Mouse (Mus musculus) inflammation-experienced regulatory T-cells (primary cell): Measurements from ENCODE around the gene Olfr625-ps1. TPM values are rescaled to one million over a fixed set of nuclear protein-coding genes. Genes with fewer than 3 reads are reported as not detected.

Source experiments
- polyA plus RNA-seq, 2 experiments: library from polyadenylated mRNA; unstranded; fragments of 100-300 nt; shearing (Covaris generic); gene quantifications; one replicate each; pipeline ENCODE4 v1.2.1; 2017

Gene Olfr625-ps1
- polyA plus RNA-seq = not detected

GRCm38 (mm10) chr7:103682420-103682819, at the start of gene Olfr625-ps1:
Olfr625-ps1 (plus strand) TSS chr7:103682720.

DNA sequence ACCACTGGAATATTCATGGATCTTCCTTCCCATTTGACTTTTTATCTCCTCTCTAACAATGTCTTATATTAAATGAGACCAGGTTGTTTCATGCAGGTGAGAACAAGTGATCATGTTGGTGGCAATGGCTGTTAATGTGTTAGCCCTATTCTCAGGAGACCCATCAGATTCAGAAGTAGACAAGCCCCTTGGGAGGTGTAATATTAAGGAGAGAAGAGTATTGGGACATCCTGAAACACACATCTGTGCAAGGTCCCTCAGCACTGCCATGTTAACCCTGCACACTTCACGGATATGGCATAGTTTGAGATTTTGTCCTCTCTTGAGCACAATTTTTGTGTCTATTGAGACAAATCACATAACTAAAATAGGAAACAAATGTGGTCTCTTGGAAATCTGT, 39.9 kb upstream of the Olfr625-ps1 start, which contains the start of gene Olfr622:
TSS of gene Olfr622 (minus strand) at position 101 of the 400 bp plus-strand sequence.

GRCm38 (mm10) chr7:103663598-103663997, 18.9 kb upstream of the Olfr625-ps1 start, which contains the start of gene Olfr623:
Olfr623 (minus strand) TSS chr7:103663698.

GRCm38 (mm10) chr7:103671091-103671490, 11.4 kb upstream of the Olfr625-ps1 start, which contains the start of gene Olfr624:
Olfr624 (minus strand) TSS chr7:103671191.

DNA sequence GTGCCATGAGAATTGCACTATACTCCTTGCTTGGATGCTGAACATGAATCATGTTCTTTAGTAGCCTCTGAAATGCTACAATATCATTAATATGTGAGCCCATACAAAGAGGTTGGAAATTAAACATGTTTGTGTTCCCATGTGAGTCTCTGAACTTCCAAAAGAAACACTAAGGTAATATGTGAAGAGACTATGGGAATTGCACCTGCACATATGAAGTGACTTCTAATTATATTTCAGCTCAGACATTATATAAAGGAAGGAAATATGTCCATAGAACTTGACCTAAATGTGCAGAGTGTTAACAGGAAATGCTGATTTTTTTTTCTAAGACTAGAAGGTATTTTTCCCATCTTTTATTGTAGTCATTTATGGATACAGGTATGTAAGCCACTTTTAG, 31.9 kb downstream of the Olfr625-ps1 start, which contains the start of gene Olfr243:
TSS of gene Olfr243 (plus strand) at position 301 of the 400 bp plus-strand sequence.

DNA sequence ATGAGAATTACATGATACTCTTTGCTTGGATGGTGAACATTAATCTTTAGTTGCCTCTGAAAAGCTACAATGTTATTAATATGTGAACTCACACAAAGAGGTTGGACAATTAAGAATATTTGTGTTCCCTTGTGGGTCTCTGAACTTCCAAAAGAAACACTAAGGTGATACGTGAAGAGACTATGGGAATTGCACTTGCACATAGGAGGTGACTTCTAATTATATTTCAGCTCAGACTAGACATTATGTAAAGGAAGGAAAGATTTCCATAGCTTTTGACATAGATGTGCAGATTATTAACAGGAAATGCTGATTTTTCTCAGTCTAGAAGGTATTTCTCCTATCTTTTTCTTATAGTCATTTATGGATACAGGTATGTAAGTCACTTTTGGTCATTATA, 47.6 kb downstream of the Olfr625-ps1 start, which contains the start of gene Olfr628:
TSS of gene Olfr628 (plus strand) at position 301 of the 400 bp plus-strand sequence.

Other genes with a start within 250 kb of the Olfr625-ps1 start
- not detected for gene Olfr605, start 237.3 kb upstream of the Olfr625-ps1 start, polyA plus RNA-seq
- not detected for gene Olfr606, start 233.7 kb upstream of the Olfr625-ps1 start, polyA plus RNA-seq
- under 1 TPM; 0.05 to 0.20 TPM for gene Olfr607, start 218.6 kb upstream of the Olfr625-ps1 start, polyA plus RNA-seq
- gene Olfr608, start 212.8 kb upstream of the Olfr625-ps1 start, polyA plus RNA-seq = under 1 TPM in 1 of 2 experiments, not detected in 1; 0.56 TPM
- gene Olfr609, start 184.7 kb upstream of the Olfr625-ps1 start, polyA plus RNA-seq = under 1 TPM in 1 of 2 experiments, not detected in 1; 0.05 TPM
- gene Olfr610, start 170.6 kb upstream of the Olfr625-ps1 start, polyA plus RNA-seq = not detected
- not detected for gene Olfr611, start 161.9 kb upstream of the Olfr625-ps1 start, polyA plus RNA-seq
- not detected for gene Olfr612, start 140.0 kb upstream of the Olfr625-ps1 start, polyA plus RNA-seq
- gene Olfr613, start 134.6 kb upstream of the Olfr625-ps1 start, polyA plus RNA-seq = not detected
- gene Olfr615, start 126.6 kb upstream of the Olfr625-ps1 start, polyA plus RNA-seq = not detected
- gene Olfr616, start 113.6 kb upstream of the Olfr625-ps1 start, polyA plus RNA-seq = not detected
- not detected for gene Olfr617, start 109.7 kb upstream of the Olfr625-ps1 start, polyA plus RNA-seq
- not detected for gene Olfr618, start 92.6 kb upstream of the Olfr625-ps1 start, polyA plus RNA-seq
- gene Olfr619, start 82.1 kb upstream of the Olfr625-ps1 start, polyA plus RNA-seq = under 1 TPM in 1 of 2 experiments, not detected in 1; 0.11 TPM
- under 1 TPM; 0.24 to 0.61 TPM for gene Olfr620, start 70.2 kb upstream of the Olfr625-ps1 start, polyA plus RNA-seq
- gene Olfr622, start 40.0 kb upstream of the Olfr625-ps1 start, polyA plus RNA-seq = not detected
- gene Olfr623, start 19.0 kb upstream of the Olfr625-ps1 start, polyA plus RNA-seq = not detected
- gene Olfr624, start 11.5 kb upstream of the Olfr625-ps1 start, polyA plus RNA-seq = under 1 TPM; 0.05 to 0.10 TPM
- not detected for gene Olfr243, start 32.0 kb downstream of the Olfr625-ps1 start, polyA plus RNA-seq
- not detected for gene Olfr628, start 47.7 kb downstream of the Olfr625-ps1 start, polyA plus RNA-seq
- gene Olfr629, start 62.2 kb downstream of the Olfr625-ps1 start, polyA plus RNA-seq = not detected
- gene Olfr630, start 74.6 kb downstream of the Olfr625-ps1 start, polyA plus RNA-seq = not detected
- gene Olfr69, start 88.9 kb downstream of the Olfr625-ps1 start, polyA plus RNA-seq = not detected
- gene Olfr68, start 97.0 kb downstream of the Olfr625-ps1 start, polyA plus RNA-seq = not detected
- gene Olfr67, start 109.1 kb downstream of the Olfr625-ps1 start, polyA plus RNA-seq = not detected
- gene Hbb-bt, start 131.3 kb downstream of the Olfr625-ps1 start, polyA plus RNA-seq = 10 to 100 TPM in 1 of 2 experiments, under 1 TPM in 1; 0.96 to 10.7 TPM
- 10 to 100 TPM; 11.6 to 54.5 TPM for gene Hbb-bs, start 145.4 kb downstream of the Olfr625-ps1 start, polyA plus RNA-seq
- gene Hbb-bh2, start 157.8 kb downstream of the Olfr625-ps1 start, polyA plus RNA-seq = 1 to 10 TPM in 1 of 2 experiments, under 1 TPM in 1; 0.29 to 2.1 TPM
- 1 to 10 TPM; 1.6 to 7.8 TPM for gene Hbb-bh1, start 160.4 kb downstream of the Olfr625-ps1 start, polyA plus RNA-seq
- under 1 TPM in 1 of 2 experiments, not detected in 1; 0.77 TPM for gene Hbb-y, start 170.5 kb downstream of the Olfr625-ps1 start, polyA plus RNA-seq
- gene Olfr66, start 203.5 kb downstream of the Olfr625-ps1 start, polyA plus RNA-seq = not detected
- under 1 TPM; 0.05 to 0.42 TPM for gene Olfr64, start 211.8 kb downstream of the Olfr625-ps1 start, polyA plus RNA-seq
- gene Olfr65, start 220.8 kb downstream of the Olfr625-ps1 start, polyA plus RNA-seq = not detected
- not detected for gene Olfr631, start 246.1 kb downstream of the Olfr625-ps1 start, polyA plus RNA-seq